16 mouse cellular contexts compared by ENCODE assay signal in genomic region chr8:13037569-13037968, GRCm38 (mm10). TPM values are rescaled to one million over a fixed set of nuclear protein-coding genes. Genes with fewer than 3 reads are reported as not detected.
DNase-seq lines count a peak whose midpoint lies in the region; ATAC-seq lines count a peak whose summit lies in the region.
"Had no signal": no experiment of that assay in that cellular context is flagged by ENCODE, and none has a peak within 500 bp of the region (broad histone marks: within the 10 kb centered on the region; RNA-seq: fewer than 3 reads in every experiment).

No protein-coding gene starts in this region.

- H3K9me3 ChIP-seq in heart, embryonic 10.5 days, result no peaks in the 10 kb centered on the region
- no peaks in the 10 kb centered on the region for H3K9me3 ChIP-seq in megakaryocyte, embryonic 14.5 days
- no peaks in the 10 kb centered on the region for H3K9me3 ChIP-seq in liver, embryonic 11.5 days (ENCODE audit: control insufficient read depth, low read length)
- H3K9me3 ChIP-seq: limb, embryonic 12.5 days had no signal

- H3K4me1 ChIP-seq in heart, embryonic 10.5 days, result peaks cover 38% of the 10 kb centered on the region
- peaks cover 92% of the 10 kb centered on the region for H3K4me1 ChIP-seq in megakaryocyte, embryonic 14.5 days
- peaks cover 6% of the 10 kb centered on the region for H3K4me1 ChIP-seq in liver, embryonic 11.5 days (replicated peaks; ENCODE audit: control insufficient read depth, insufficient read depth, low read length)

- WGBS in heart, embryonic 10.5 days, result 24% methylated on average over 5 of the region's 5 CpGs
- 22% methylated on average over 5 of the region's 5 CpGs for WGBS in liver, embryonic 11.5 days

- DNase-seq in heart, embryonic 10.5 days (ENCODE audit: low spot score), result peak; percentile 82
- DNase-seq in heart, adult 11 months, result no peak
- DNase-seq in liver, embryonic 11.5 days (ENCODE audit: low spot score), result peak; percentile 60
- no peak for DNase-seq in layer of hippocampus, adult 8-10 months (ENCODE audit: low spot score in 2 of 2)
- no peak for DNase-seq in frontal cortex, adult 2 months (ENCODE audit: extremely low spot score in 1 of 2, low spot score in 1 of 2)
- DNase-seq: cerebellum, adult 9-10 months had no signal

- H3K27ac ChIP-seq in heart, embryonic 10.5 days, result peak overlapping the region; percentile 78
- H3K27ac ChIP-seq in liver, embryonic 11.5 days (ENCODE audit: low read depth, low read length), result peak overlapping the region; percentile 55
- H3K27ac ChIP-seq: limb, embryonic 12.5 days had no signal

- no peak for ATAC-seq in megakaryocyte, adult 5-6 weeks (ENCODE audit: poor library complexity, severe bottlenecking)
- ATAC-seq in liver, embryonic 11.5 days (replicated peaks; ENCODE audit: low FRiP score), result peak; percentile 83
- no peak for ATAC-seq in CD4-positive, CD25-positive, alpha-beta regulatory T cell, adult 4 months
- ATAC-seq: midbrain, embryonic 16.5 days had no signal

- no peak overlapping the region for H3K4me3 ChIP-seq in heart, embryonic 10.5 days
- peak overlapping the region; percentile 90 for H3K4me3 ChIP-seq in megakaryocyte, embryonic 14.5 days (replicated peaks)
- peak overlapping the region; percentile 33 for H3K4me3 ChIP-seq in liver, embryonic 11.5 days (ENCODE audit: low read depth, low read length)
- H3K4me3 ChIP-seq: layer of hippocampus, adult 2 months; limb, embryonic 12.5 days had no signal

- H3K4me2 ChIP-seq in liver, embryonic 11.5 days, result peak overlapping the region; percentile 59
- H3K4me2 ChIP-seq: limb, embryonic 12.5 days had no signal

- no peaks in the 10 kb centered on the region for H3K36me3 ChIP-seq in heart, embryonic 10.5 days
- peaks cover 51% of the 10 kb centered on the region for H3K36me3 ChIP-seq in megakaryocyte, embryonic 14.5 days (replicated peaks; ENCODE audit: low read length)
- H3K36me3 ChIP-seq in liver, embryonic 11.5 days (ENCODE audit: control insufficient read depth, insufficient read depth, low read length), result no peaks in the 10 kb centered on the region
- H3K36me3 ChIP-seq: limb, embryonic 12.5 days had no signal

- H3K9ac ChIP-seq in liver, embryonic 11.5 days (ENCODE audit: low read depth, low read length), result peak overlapping the region; percentile 45
- H3K9ac ChIP-seq: limb, embryonic 12.5 days had no signal

- H3K27me3 ChIP-seq in heart, embryonic 10.5 days (ENCODE audit: insufficient read depth, poor library complexity, severe bottlenecking), result no peaks in the 10 kb centered on the region
- peaks cover 15% of the 10 kb centered on the region for H3K27me3 ChIP-seq in megakaryocyte, embryonic 14.5 days (replicated peaks)
- H3K27me3 ChIP-seq in liver, embryonic 11.5 days (replicated peaks; ENCODE audit: control insufficient read depth, insufficient read depth, low read length), result no peaks in the 10 kb centered on the region
- H3K27me3 ChIP-seq: limb, embryonic 12.5 days had no signal

RNA-seq across cellular contexts. Expression of gene F10, which starts 0.5 kb away (rescaled TPM):
- polyA plus RNA-seq in heart, embryonic 10.5 days (2016; fragmentation: Nextera tagmentation; extraction: Ambion mirVana), result 3.4 and 12.1 TPM in 2 replicates
- polyA plus RNA-seq in megakaryocyte, embryonic 14.5 days (2012; ENCODE audit: insufficient read depth, low replicate concordance), result 19.0 and 24.9 TPM in 2 replicates
- 50.6 and 57.5 TPM in 2 replicates for total RNA-seq in megakaryocyte, adult 5-6 weeks (2015)
- total RNA-seq in megakaryocyte, adult 5-6 weeks (2017), result 98.7 and 109 TPM in 2 replicates
- 59.5 and 61.1 TPM in 2 replicates for polyA plus RNA-seq in liver, embryonic 11.5 days (2014; fragmentation: Nextera tagmentation; extraction: Ambion mirVana)
- not detected for polyA plus RNA-seq in CD4-positive, CD25-positive, alpha-beta regulatory T cell, adult 4 months (2017; shearing (Covaris generic))
- total RNA-seq in layer of hippocampus, adult 8-10 months (2022), result not detected
- 0.06 TPM in 1 of 2 replicates, not detected in the other for polyA plus RNA-seq in frontal cortex, adult 2 months (2012; rRNA removed)
- total RNA-seq: layer of hippocampus, adult 2 months had no signal
- polyA plus RNA-seq: C2C12 had no signal

RNA-seq across cellular contexts. Expression of gene F7, which starts 11.7 kb away (rescaled TPM):
- polyA plus RNA-seq in heart, embryonic 10.5 days (2016; fragmentation: Nextera tagmentation; extraction: Ambion mirVana), result 0.07 and 1.0 TPM in 2 replicates
- 11.8 TPM in 1 of 2 replicates, not detected in the other for polyA plus RNA-seq in megakaryocyte, embryonic 14.5 days (2012; ENCODE audit: insufficient read depth, low replicate concordance)
- 0.27 and 0.56 TPM in 2 replicates for total RNA-seq in megakaryocyte, adult 5-6 weeks (2015)
- 1.3 TPM in 1 of 2 replicates, not detected in the other for total RNA-seq in megakaryocyte, adult 5-6 weeks (2017)
- polyA plus RNA-seq in liver, embryonic 11.5 days (2014; fragmentation: Nextera tagmentation; extraction: Ambion mirVana), result 2.9 and 3.8 TPM in 2 replicates
- not detected for polyA plus RNA-seq in CD4-positive, CD25-positive, alpha-beta regulatory T cell, adult 4 months (2017; shearing (Covaris generic))
- not detected for total RNA-seq in layer of hippocampus, adult 8-10 months (2022)
- 0.16 and 0.50 TPM in 2 replicates for polyA plus RNA-seq in frontal cortex, adult 2 months (2012; rRNA removed)
- polyA plus RNA-seq: C2C12; embryonic facial prominence, embryonic 14.5 days; heart, postnatal 0 days; limb, embryonic 12.5 days; midbrain, embryonic 16.5 days had no signal

RNA-seq across cellular contexts. Expression of gene Proz, which starts 23.1 kb away (rescaled TPM):
- 0.38 and 1.9 TPM in 2 replicates for polyA plus RNA-seq in heart, embryonic 10.5 days (2016; fragmentation: Nextera tagmentation; extraction: Ambion mirVana)
- polyA plus RNA-seq in megakaryocyte, embryonic 14.5 days (2012; ENCODE audit: insufficient read depth, low replicate concordance), result 0.08 TPM in 1 of 2 replicates, not detected in the other
- 0.07 and 0.20 TPM in 2 replicates for total RNA-seq in megakaryocyte, adult 5-6 weeks (2015)
- total RNA-seq in megakaryocyte, adult 5-6 weeks (2017), result 0.33 TPM in 1 of 2 replicates, not detected in the other
- 13.5 and 15.9 TPM in 2 replicates for polyA plus RNA-seq in liver, embryonic 11.5 days (2014; fragmentation: Nextera tagmentation; extraction: Ambion mirVana)
- 1 to 10 TPM; 1.9 to 2.9 TPM for polyA plus RNA-seq in CD4-positive, CD25-positive, alpha-beta regulatory T cell, adult 4 months (2017; shearing (Covaris generic))
- not detected for total RNA-seq in layer of hippocampus, adult 8-10 months (2022)
- 0.11 and 0.24 TPM in 2 replicates for polyA plus RNA-seq in frontal cortex, adult 2 months (2012; rRNA removed)
- total RNA-seq: layer of hippocampus, adult 2 months; neutrophil, adult 5-6 weeks had no signal

Comparison
In these comparisons a context has a peak if more than half of its experiments do, and no peak if none do; other contexts are left out.
1. DNase-seq: peak in heart, embryonic 10.5 days (single experiment) and liver, embryonic 11.5 days (single experiment); none in heart, adult 11 months (single experiment), layer of hippocampus, adult 8-10 months (0 of 2) and frontal cortex, adult 2 months (0 of 2).